Mouse (Mus musculus) mouse embryonic stem cell (cell line): Measurements from ENCODE around the gene Kin.

Source experiments
- in situ Hi-C, 2 experiments: fragments of 300-500 bp; cut with MboI; formaldehyde crosslinking; loops; 1 replicate in 1 of 2; 3 replicates in 1 of 2; pipeline ENCODE4 v1.14.3; 2019 to 2020; ENCODE audit warnings: low sequenced_read_pairs in 2 of 2, low pct_unique_long_range_greater_than_20kb in 1 of 2, mixed read lengths in 1 of 2; ENCODE audit not compliant: unreplicated experiment in 1 of 2

Gene Kin

GRCm38 (mm10) chr2:10100471-10100870 lies 20.1 kb downstream of the Kin start:
- in situ Hi-C loops = loop anchor here in 1 of 2 experiments (5.0 kb wide), 1 partner anchor 192 kb away; no protein-coding TSS in a partner anchor

- in situ Hi-C loops = loop anchor here in 1 of 2 experiments (5.0 kb wide), 1 partner anchor 191 kb away; no protein-coding TSS in a partner anchor
Observed at GRCm38 (mm10) chr2:10101180-10101579, 20.8 kb downstream of the Kin start.

- in situ Hi-C loops = no loop called here
Observed at GRCm38 (mm10) chr2:10108535-10109189, 28.3 kb downstream of the Kin start.

GRCm38 (mm10) chr2:10118751-10119150 lies 38.4 kb downstream of the Kin start:
- in situ Hi-C loops = no loop called here

GRCm38 (mm10) chr2:10119276-10119675 lies 38.9 kb downstream of the Kin start:
- in situ Hi-C loops = no loop called here

GRCm38 (mm10) chr2:10121826-10122225 lies 41.4 kb downstream of the Kin start:
- in situ Hi-C loops = no loop called here

- in situ Hi-C loops = no loop called here
Observed at GRCm38 (mm10) chr2:10126122-10126521, 45.7 kb downstream of the Kin start.

GRCm38 (mm10) chr2:10127471-10127870 lies 47.1 kb downstream of the Kin start:
- in situ Hi-C loops = no loop called here

GRCm38 (mm10) chr2:10128571-10128970 lies 48.2 kb downstream of the Kin start:
- in situ Hi-C loops = no loop called here

- in situ Hi-C loops = no loop called here
Observed at GRCm38 (mm10) chr2:10130341-10130990, 50.1 kb downstream of the Kin start.

GRCm38 (mm10) chr2:10131296-10131695 lies 50.9 kb downstream of the Kin start, which contains the start of gene Itih2:
Gene Itih2 (minus strand): TSS chr2:10131396.
- in situ Hi-C loops = no loop called here

- in situ Hi-C loops = no loop called here
Observed at GRCm38 (mm10) chr2:10132128-10132527, 51.7 kb downstream of the Kin start.

GRCm38 (mm10) chr2:10133941-10134340 lies 53.5 kb downstream of the Kin start:
- in situ Hi-C loops = no loop called here

- in situ Hi-C loops = no loop called here
Observed at GRCm38 (mm10) chr2:10137320-10137719, 56.9 kb downstream of the Kin start.

- in situ Hi-C loops = no loop called here
Observed at GRCm38 (mm10) chr2:10140456-10140855, 60.1 kb downstream of the Kin start.
